Mouse (Mus musculus): ENCODE measurements around the gene Htatsf1.

DNA sequence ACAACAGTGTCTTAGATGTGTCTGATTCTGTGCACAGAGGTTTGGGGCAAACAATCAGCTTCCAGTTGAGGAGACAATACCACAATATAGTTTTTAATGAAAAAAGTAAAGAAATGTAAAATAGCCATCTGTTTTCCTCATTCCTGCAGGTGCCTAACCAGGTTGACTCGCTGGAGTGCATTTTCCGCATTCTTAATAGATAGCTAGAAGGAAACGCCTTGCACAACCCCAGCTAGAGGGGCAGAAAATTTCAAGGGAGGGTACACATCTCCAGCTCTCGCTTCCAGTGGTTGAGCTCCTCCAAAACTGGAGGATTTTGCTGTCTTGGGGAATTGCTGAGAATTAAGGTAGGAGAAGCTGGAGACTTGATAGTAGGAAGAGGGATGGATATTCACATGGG lies 34.4 kb downstream of the Htatsf1 start, which contains the start of gene Vgll1:
- TF ChIP-seq CTCF (IDR thresholded peaks at IDR 0.05; ENCODE audit: low read depth) (no peak), EP300 (optimal IDR thresholded peaks at IDR 0.05) (no peak)
